Mouse (Mus musculus) layer of hippocampus, postnatal 14 days (tissue): ENCODE results near the gene Olfr1151. TPM values are rescaled to one million over a fixed set of nuclear protein-coding genes. Genes with fewer than 3 reads are reported as not detected.

Experiments used
- DNase-seq, 2 experiments: peaks; one replicate each; pipeline ENCODE4 v3.0.0; 2021 to 2022; ENCODE audit warnings: low spot score in 2 of 2, mixed read lengths in 1 of 2
- long read RNA-seq, 2 experiments: library from polyadenylated mRNA; stranded (forward); transcript quantifications; one replicate each; pipeline ENCODE4 v2.0.0; 2021
- total RNA-seq, 2 experiments: library from RNA; stranded (reverse); gene quantifications; 2 replicates each; pipeline ENCODE4 v1.2.3; 2021

The Olfr1151 gene
- total RNA-seq: not detected
- long read RNA-seq, experiment 1: 0 reads
- long read RNA-seq, experiment 2: 0 reads

DNA sequence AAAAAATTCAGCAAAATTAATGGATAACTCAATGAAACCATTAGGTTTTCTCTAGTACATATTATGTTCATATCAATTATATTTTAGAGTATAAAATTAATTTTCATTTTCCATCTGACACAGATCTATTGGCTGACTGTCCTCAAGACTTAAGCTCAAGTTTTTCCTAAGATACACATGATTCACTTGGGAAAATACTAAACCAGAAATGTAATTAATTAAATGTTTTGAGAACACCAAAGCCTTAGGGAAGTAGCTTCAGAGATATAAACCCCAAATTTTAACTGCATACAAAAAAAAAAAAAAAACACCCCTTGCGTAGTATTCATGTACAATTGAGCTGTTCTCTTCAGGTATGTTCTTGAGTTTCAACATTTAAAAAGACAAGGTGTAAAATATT lies at the start of gene Olfr1151:
Gene Olfr1151, plus strand, starts transcription at position 301 of the 400 bp plus-strand sequence.
- no peak for DNase-seq

DNA sequence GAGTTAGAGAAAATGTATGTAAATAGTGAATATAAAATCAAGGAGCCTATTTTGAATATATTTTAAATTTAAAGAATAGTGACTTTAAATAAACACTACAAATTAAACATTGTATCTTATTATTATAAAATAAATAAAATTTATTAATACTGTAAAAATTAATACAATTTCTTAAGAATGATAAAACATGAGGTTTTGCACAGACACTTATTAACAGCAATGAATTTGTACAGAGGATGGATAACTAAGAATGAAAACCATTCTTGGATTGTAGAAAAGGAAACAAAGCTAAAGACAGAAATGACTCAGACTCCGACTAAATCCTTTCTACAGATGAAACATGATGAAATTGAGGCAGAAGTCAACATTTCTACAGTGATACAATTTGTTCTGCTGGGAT lies 46.1 kb upstream of the Olfr1151 start, which contains the start of gene Olfr1145:
Gene Olfr1145, plus strand, starts transcription at position 301 of the 400 bp plus-strand sequence.
- DNase-seq: no peak

DNA sequence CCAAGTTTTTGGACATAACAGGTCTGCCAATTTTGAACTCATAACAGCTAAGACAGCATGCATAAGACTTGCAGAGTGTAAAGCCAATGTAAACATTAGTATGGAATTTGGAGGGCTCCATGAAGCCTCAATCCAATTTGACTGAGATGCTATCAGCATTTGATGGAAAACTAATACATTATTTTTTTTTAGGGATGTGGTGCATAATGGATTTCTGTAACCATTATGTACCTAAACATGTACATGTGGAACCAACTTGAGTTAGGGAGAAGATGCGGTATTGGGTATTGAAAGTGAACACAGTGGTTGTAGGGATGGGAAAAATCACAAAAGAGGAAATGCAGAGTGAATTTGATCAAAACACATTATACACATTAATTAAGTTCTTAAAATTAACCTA lies 25.4 kb upstream of the Olfr1151 start, which contains the start of gene Olfr1148:
Gene Olfr1148, plus strand, starts transcription at position 301 of the 400 bp plus-strand sequence.
- DNase-seq: no peak

DNA sequence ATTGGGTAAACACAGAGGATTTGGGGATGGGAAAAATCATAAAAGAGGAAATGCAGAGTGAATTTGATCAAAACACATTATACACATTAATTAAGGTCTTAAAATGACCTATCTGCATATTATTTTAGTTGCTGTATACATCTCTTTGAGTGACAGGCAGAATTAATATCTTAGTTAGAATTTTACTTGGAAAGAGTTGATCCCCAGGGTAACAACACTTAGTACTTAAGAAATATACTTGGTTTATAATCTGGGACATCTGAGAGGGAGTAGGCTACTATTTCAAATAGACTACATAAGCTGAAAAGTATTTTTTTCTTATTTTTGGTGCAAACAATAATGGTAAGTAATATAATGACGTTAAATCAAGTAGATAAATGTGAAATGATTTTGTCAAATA lies 12.0 kb upstream of the Olfr1151 start, which contains the start of gene Olfr1150-ps1:
Gene Olfr1150-ps1, plus strand, starts transcription at position 301 of the 400 bp plus-strand sequence.
- no peak for DNase-seq

DNA sequence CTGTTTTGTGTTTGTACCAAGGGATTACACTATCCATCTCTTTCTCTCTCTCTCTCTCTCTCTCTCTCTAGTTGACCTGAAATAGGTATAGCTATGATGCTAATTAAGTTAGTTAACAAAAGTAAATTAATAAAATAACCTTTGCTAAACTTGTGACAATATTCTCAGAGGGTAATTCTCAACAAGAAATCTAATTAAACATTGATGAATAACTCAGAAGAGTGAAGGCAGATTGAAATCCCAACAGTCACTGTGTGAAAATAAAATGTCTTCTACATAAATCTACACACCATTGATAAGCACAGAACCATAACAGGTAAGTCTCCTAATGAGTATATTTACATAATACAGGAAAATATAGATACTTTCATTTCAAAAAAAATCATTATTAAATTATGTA lies 10.5 kb downstream of the Olfr1151 start, which contains the start of gene Olfr1152:
Gene Olfr1152, plus strand, starts transcription at position 301 of the 400 bp plus-strand sequence.
- DNase-seq: no peak

DNA sequence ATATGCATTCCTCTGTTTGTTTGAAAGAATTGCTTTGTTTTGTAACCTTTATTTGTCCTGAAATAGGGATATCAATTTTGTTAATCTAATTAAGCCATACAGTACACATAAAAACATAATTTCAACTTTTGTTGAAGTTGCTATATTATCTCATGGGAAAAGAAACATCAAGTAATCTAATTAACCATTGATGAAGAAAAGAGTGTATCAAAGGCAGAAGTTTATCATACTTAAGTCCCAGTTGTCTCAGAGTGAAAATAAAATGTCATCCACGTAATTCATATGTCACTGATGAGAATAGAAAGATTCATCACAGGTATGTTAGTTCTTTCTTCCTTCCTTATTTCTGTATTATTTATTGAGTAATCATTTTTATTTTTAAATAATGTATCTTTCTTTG lies 39.0 kb downstream of the Olfr1151 start, which contains the start of gene Olfr1153:
Gene Olfr1153, plus strand, starts transcription at position 301 of the 400 bp plus-strand sequence.
- no peak for DNase-seq

DNA sequence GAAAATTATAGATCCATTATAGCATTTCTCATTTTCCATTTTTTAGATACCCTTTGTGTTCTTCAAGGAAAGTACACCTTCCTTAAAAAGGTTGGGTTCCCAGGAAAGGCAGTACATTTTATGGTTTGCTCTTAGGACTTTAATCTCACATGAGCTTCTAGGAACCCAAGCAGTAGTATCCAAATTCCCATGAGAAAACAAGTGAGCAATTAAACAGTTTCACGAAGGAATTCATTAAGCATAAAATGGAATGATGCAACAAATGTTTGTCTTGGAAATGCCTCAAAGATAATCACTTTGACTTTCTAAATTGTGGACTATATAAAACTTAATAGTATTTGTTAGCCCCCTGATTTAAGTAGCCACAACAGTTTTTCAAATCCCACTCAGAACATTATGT lies 49.4 kb downstream of the Olfr1151 start, which contains the start of gene Olfr1154:
Gene Olfr1154, minus strand, starts transcription at position 101 of the 400 bp plus-strand sequence.
- DNase-seq: no peak

Other genes starting within 250 kb of the Olfr1151 start
- gene Olfr1130, start 249.7 kb upstream of the Olfr1151 start, total RNA-seq: not detected
- gene Olfr1131, start 228.8 kb upstream of the Olfr1151 start, total RNA-seq: not detected
- not detected for gene Olfr1132, start 218.3 kb upstream of the Olfr1151 start, total RNA-seq
- not detected for gene Olfr1133, start 208.5 kb upstream of the Olfr1151 start, total RNA-seq
- gene Olfr1134, start 197.4 kb upstream of the Olfr1151 start, total RNA-seq: not detected
- gene Olfr1135, start 182.2 kb upstream of the Olfr1151 start, total RNA-seq: not detected
- not detected for gene Olfr1136, start 161.9 kb upstream of the Olfr1151 start, total RNA-seq
- gene Olfr1137, start 142.7 kb upstream of the Olfr1151 start, total RNA-seq: not detected
- gene Olfr1138, start 115.9 kb upstream of the Olfr1151 start, total RNA-seq: not detected
- not detected for gene Olfr1140, start 112.1 kb upstream of the Olfr1151 start, total RNA-seq
- gene Olfr1141, start 101.9 kb upstream of the Olfr1151 start, total RNA-seq: not detected
- not detected for gene Olfr152, start 76.4 kb upstream of the Olfr1151 start, total RNA-seq
- gene Olfr1143, start 55.3 kb upstream of the Olfr1151 start, total RNA-seq: not detected
- not detected for gene Olfr1145, start 46.0 kb upstream of the Olfr1151 start, total RNA-seq
- gene Olfr1148, start 25.3 kb upstream of the Olfr1151 start, total RNA-seq: not detected
- not detected for gene Olfr1150-ps1, start 11.9 kb upstream of the Olfr1151 start, total RNA-seq
- gene Olfr1152, start 10.6 kb downstream of the Olfr1151 start, total RNA-seq: not detected
- gene Olfr1153, start 39.1 kb downstream of the Olfr1151 start, total RNA-seq: not detected
- gene Olfr1154, start 49.3 kb downstream of the Olfr1151 start, total RNA-seq: not detected
- not detected for gene Olfr1155, start 89.3 kb downstream of the Olfr1151 start, total RNA-seq
- not detected for gene Olfr1156, start 97.2 kb downstream of the Olfr1151 start, total RNA-seq
- not detected for gene Olfr1157, start 112.4 kb downstream of the Olfr1151 start, total RNA-seq
- gene Olfr74, start 118.8 kb downstream of the Olfr1151 start, total RNA-seq: not detected
- not detected for gene Olfr1158, start 134.3 kb downstream of the Olfr1151 start, total RNA-seq
- gene Olfr1160, start 152.4 kb downstream of the Olfr1151 start, total RNA-seq: not detected
- gene Olfr1161, start 166.9 kb downstream of the Olfr1151 start, total RNA-seq: not detected
- not detected for gene Olfr73, start 181.8 kb downstream of the Olfr1151 start, total RNA-seq
- not detected for gene Olfr1162, start 195.3 kb downstream of the Olfr1151 start, total RNA-seq
- not detected for gene Olfr1163, start 216.0 kb downstream of the Olfr1151 start, total RNA-seq
- not detected for gene Olfr1164, start 238.1 kb downstream of the Olfr1151 start, total RNA-seq